Mouse (Mus musculus) midbrain, postnatal 0 days (tissue): ENCODE data around the gene Pde11a. TPM values are rescaled to one million over a fixed set of nuclear protein-coding genes. Genes with fewer than 3 reads are reported as not detected.

Experiments
- ATAC-seq: fragments of 200-750 bp; cut with Nextera tagmentation; 2 replicates; pipeline ENCODE4 v1.8.0; 2017; ENCODE audit warnings: moderate number of reproducible peaks, mild to moderate bottlenecking, moderate TSS enrichment, moderate library complexity; ENCODE audit not compliant: low FRiP score
- DNase-seq: peaks from one replicate; pipeline ENCODE4 v3.0.0-alpha.2; 2015; ENCODE audit warnings: low spot score
- H3K27ac ChIP-seq: fragments of 300-500 bp; sonication (generic); 2 replicates; pipeline ENCODE4 v1.5.1; 2014; ENCODE audit warnings: low read depth, mild to moderate bottlenecking, low read length, mixed read lengths
- H3K27me3 ChIP-seq: fragments of 300-500 bp; sonication (generic); 2 replicates; pipeline ENCODE4 v1.6.1; 2014; ENCODE audit warnings: low read length, control low read depth, mixed read lengths; ENCODE audit not compliant: insufficient read depth
- H3K36me3 ChIP-seq: fragments of 300-500 bp; sonication (generic); 2 replicates; pipeline ENCODE4 v1.6.1; 2014; ENCODE audit warnings: low read length, control low read depth, mixed read lengths; ENCODE audit not compliant: insufficient read depth
- H3K4me1 ChIP-seq: fragments of 300-500 bp; sonication (generic); 2 replicates; pipeline ENCODE4 v1.6.1; 2014; ENCODE audit warnings: mild to moderate bottlenecking, control low read depth, antibody characterized with exemption, low read length, mixed read lengths; ENCODE audit not compliant: insufficient read depth
- H3K4me2 ChIP-seq: fragments of 300-500 bp; sonication (generic); 2 replicates; pipeline ENCODE4 v1.6.1; 2014; ENCODE audit warnings: low read depth, mild to moderate bottlenecking, low read length, mixed read lengths; ENCODE audit not compliant: poor library complexity, severe bottlenecking
- H3K4me3 ChIP-seq: fragments of 300-500 bp; sonication (generic); 2 replicates; pipeline ENCODE4 v1.5.1; 2014; ENCODE audit warnings: low read depth, mild to moderate bottlenecking, low read length, moderate library complexity
- H3K9ac ChIP-seq: fragments of 300-500 bp; sonication (generic); replicated peaks from 2 replicates; pipeline ENCODE4 v1.6.1; 2014; ENCODE audit warnings: mild to moderate bottlenecking, low read length, moderate library complexity, mixed read lengths; ENCODE audit not compliant: poor library complexity, severe bottlenecking
- H3K9me3 ChIP-seq: fragments of 300-500 bp; sonication (generic); 2 replicates; pipeline ENCODE4 v1.6.1; 2016; ENCODE audit warnings: low read length, control low read depth
- CTCF ChIP-seq: IDR thresholded peaks from 2 replicates; pipeline ENCODE4 v1.5.1; 2016; ENCODE audit warnings: antibody characterized with exemption, mild to moderate bottlenecking
- WGBS: fragments of 180-500 bp; shearing (Covaris S2); extraction: QIAGEN DNeasy Blood & Tissue Kit; methylation state at CpG from one replicate; pipeline ENCODE4 v1.1.7; 2014; 5-methylcytosine and 5-hydroxymethylcytosine counted together
- polyA plus RNA-seq: library from polyadenylated mRNA; unstranded; fragments of >200 nt; fragmentation: Nextera tagmentation; extraction: Ambion mirVana; gene quantifications from 2 replicates; pipeline ENCODE4 v1.2.1, GENCODE M21; 2015
- total RNA-seq: library from RNA; depleted of rRNA; stranded (reverse); fragments of >200 nt; gene quantifications from 2 replicates; pipeline ENCODE4 v1.2.3, GENCODE M21; 2014

Pde11a gene
- total and polyA plus RNA-seq, 2 experiments from 2014 or later: 0.94 to 1.1 TPM

GRCm38 (mm10) chr2:76080549-76080948, 258.0 kb downstream of the Pde11a start:
- DNase-seq: no peak
- Histone ChIP-seq H3K4me3 (no peak overlapping the region), H3K27me3 (no peaks in the 10 kb centered on the region), H3K9me3 (no peaks in the 10 kb centered on the region), H3K27ac (no peak overlapping the region), H3K9ac (no peak overlapping the region), H3K4me1 (no peaks in the 10 kb centered on the region), H3K36me3 (no peaks in the 10 kb centered on the region), H3K4me2 (no peak overlapping the region)
- TF ChIP-seq CTCF: no peak
- ATAC-seq: no peak
- WGBS: 65% methylated on average over 3 of the region's 3 CpGs

- H3K4me1 ChIP-seq: no peaks in the 10 kb centered on the region
- H3K4me3 ChIP-seq: no peak overlapping the region
- no peak for TF ChIP-seq CTCF
- H3K36me3 ChIP-seq: no peaks in the 10 kb centered on the region
- 84% methylated on average over 2 of the region's 2 CpGs for WGBS
- H3K27ac ChIP-seq: no peak overlapping the region
- H3K4me2 ChIP-seq: no peak overlapping the region
- no peaks in the 10 kb centered on the region for H3K27me3 ChIP-seq
- no peaks in the 10 kb centered on the region for H3K9me3 ChIP-seq
- ATAC-seq: no peak
- no peak overlapping the region for H3K9ac ChIP-seq
- DNase-seq: no peak
Measured at GRCm38 (mm10) chr2:76076838-76077237, 261.7 kb downstream of the Pde11a start.

- no peaks in the 10 kb centered on the region for H3K4me1 ChIP-seq
- no peaks in the 10 kb centered on the region for H3K9me3 ChIP-seq
- H3K36me3 ChIP-seq: no peaks in the 10 kb centered on the region
- no peak overlapping the region for H3K9ac ChIP-seq
- DNase-seq: no peak
- no peak overlapping the region for H3K4me3 ChIP-seq
- H3K27ac ChIP-seq: no peak overlapping the region
- no peak for ATAC-seq
- TF ChIP-seq CTCF: no peak
- H3K27me3 ChIP-seq: no peaks in the 10 kb centered on the region
- 96% methylated on average over 4 of the region's 4 CpGs for WGBS
- no peak overlapping the region for H3K4me2 ChIP-seq
Measured at GRCm38 (mm10) chr2:76076047-76076446, 262.5 kb downstream of the Pde11a start.

- no peak for TF ChIP-seq CTCF
- WGBS: 73% methylated on average over 6 of the region's 6 CpGs
- H3K4me3 ChIP-seq: no peak overlapping the region
- H3K4me2 ChIP-seq: no peak overlapping the region
- H3K27me3 ChIP-seq: no peaks in the 10 kb centered on the region
- DNase-seq: no peak
- H3K9ac ChIP-seq: no peak overlapping the region
- H3K36me3 ChIP-seq: no peaks in the 10 kb centered on the region
- H3K27ac ChIP-seq: no peak overlapping the region
- no peaks in the 10 kb centered on the region for H3K4me1 ChIP-seq
- ATAC-seq: no peak
- no peaks in the 10 kb centered on the region for H3K9me3 ChIP-seq
Measured at GRCm38 (mm10) chr2:76073079-76073478, 265.5 kb downstream of the Pde11a start.

GRCm38 (mm10) chr2:76070432-76071306, 267.9 kb downstream of the Pde11a start:
- peak; percentile 74 for TF ChIP-seq CTCF
- no peak overlapping the region; the same call in 1 of the 2 replicates for H3K9ac ChIP-seq
- peak overlapping the region; percentile 37 for H3K4me3 ChIP-seq
- H3K27ac ChIP-seq: peak overlapping the region; percentile 48; the same call in 1 of the 2 replicates
- ATAC-seq (peak; percentile 93), DNase-seq (peak; percentile 79)
- 1% methylated on average over 19 of the region's 19 CpGs for WGBS
- no peaks in the 10 kb centered on the region for H3K4me1 ChIP-seq
- no peaks in the 10 kb centered on the region for H3K9me3 ChIP-seq
- no peaks in the 10 kb centered on the region for H3K27me3 ChIP-seq
- no peaks in the 10 kb centered on the region for H3K36me3 ChIP-seq
- H3K4me2 ChIP-seq: peak overlapping the region; percentile 50

GRCm38 (mm10) chr2:76069238-76069637, 269.3 kb downstream of the Pde11a start:
- no peaks in the 10 kb centered on the region for H3K27me3 ChIP-seq
- ATAC-seq (no peak), DNase-seq (no peak)
- no peak for TF ChIP-seq CTCF
- no peak overlapping the region for H3K9ac ChIP-seq
- peak overlapping the region; percentile 43; the same call in 1 of the 2 replicates for H3K27ac ChIP-seq
- H3K4me3 ChIP-seq: peak overlapping the region; percentile 5
- WGBS: 52% methylated on average over 13 of the region's 13 CpGs
- H3K4me2 ChIP-seq: peak overlapping the region; percentile 50
- no peaks in the 10 kb centered on the region for H3K4me1 ChIP-seq
- H3K36me3 ChIP-seq: no peaks in the 10 kb centered on the region
- H3K9me3 ChIP-seq: no peaks in the 10 kb centered on the region
